Mouse (Mus musculus): ENCODE results near the gene Zfx.

DNA sequence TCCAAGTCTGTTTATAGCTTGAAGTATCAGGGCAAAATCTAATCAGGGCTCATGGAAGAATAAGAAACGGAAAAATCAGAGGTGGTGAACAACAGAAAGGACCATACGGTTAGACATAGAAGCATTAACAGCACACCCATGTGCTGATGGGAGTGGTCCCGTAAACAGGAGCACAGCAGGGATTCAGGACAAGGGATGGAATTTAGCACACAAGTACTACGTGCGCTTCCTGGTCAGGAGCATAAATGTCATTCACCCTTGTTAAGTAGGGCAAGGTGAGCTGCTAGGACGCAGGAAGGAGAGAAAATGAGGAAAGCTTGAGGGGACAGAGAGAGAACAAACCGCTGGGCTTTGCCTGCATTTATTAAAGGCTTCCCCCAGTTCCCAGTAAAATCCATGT is 93.4 kb downstream of the Zfx start:
- TF ChIP-seq CTCF (IDR thresholded peaks at IDR 0.05; ENCODE audit: extremely low read depth, insufficient read depth, low read length): no peak
- TF ChIP-seq POLR2A (IDR thresholded peaks at IDR 0.05; ENCODE audit: extremely low read depth, insufficient read depth, low read length): no peak
